Mouse (Mus musculus): ENCODE measurements around the gene Fat1. TPM values are rescaled to one million over a fixed set of nuclear protein-coding genes. Genes with fewer than 3 reads are reported as not detected.
"Not testable (repeated sequence)": the region's sequence is repeated elsewhere in the genome, so short reads cannot be mapped to it uniquely, and the experiment has no call there.

Gene Fat1
- polyA plus RNA-seq, 1 experiment from 2014 or later: 40.7 TPM

DNA sequence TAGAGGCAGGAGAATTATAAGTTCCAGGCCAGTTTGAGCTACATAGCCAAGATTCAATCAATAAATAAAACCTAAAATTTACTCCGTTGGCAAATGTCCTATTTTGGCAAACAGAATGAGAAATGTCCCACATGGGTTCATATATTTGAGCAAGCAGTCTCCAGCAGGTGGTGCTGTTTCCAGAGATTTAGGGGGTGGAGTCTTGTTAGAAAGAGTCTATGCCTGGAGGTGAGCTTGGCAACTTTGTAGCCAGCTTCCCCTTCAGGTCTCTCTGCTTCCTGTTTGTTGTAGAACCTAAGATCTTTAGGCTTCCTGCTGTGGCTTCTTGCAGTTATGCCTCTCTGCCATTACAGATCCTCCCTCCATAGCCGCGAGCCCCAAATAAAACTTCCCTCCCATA is 120.3 kb downstream of the Fat1 start:
- no peak overlapping the region for H3K9ac ChIP-seq (ENCODE audit: low read depth, low read length)
- H3K9me3 ChIP-seq (ENCODE audit: control insufficient read depth, low read length): no peaks in the 10 kb centered on the region
- peaks cover 58% of the 10 kb centered on the region for H3K36me3 ChIP-seq (ENCODE audit: control insufficient read depth, insufficient read depth, low read length)
- no peak overlapping the region for H3K4me3 ChIP-seq (ENCODE audit: low read depth, low read length)
- no peak overlapping the region for H3K4me2 ChIP-seq (ENCODE audit: low read depth, low read length)
- H3K4me1 ChIP-seq (ENCODE audit: control insufficient read depth, insufficient read depth, low read length): no peaks in the 10 kb centered on the region
- no peak for ATAC-seq (ENCODE audit: low read depth)
- no peak for DNase-seq (ENCODE audit: low spot score)
- WGBS: 97% methylated on average over 3 of the region's 3 CpGs
- no peaks in the 10 kb centered on the region for H3K27me3 ChIP-seq (replicated peaks; ENCODE audit: control insufficient read depth, insufficient read depth, low read length)
- no peak overlapping the region for H3K27ac ChIP-seq (replicated peaks; ENCODE audit: low read depth, low read length)

- H3K27me3 ChIP-seq (replicated peaks; ENCODE audit: control insufficient read depth, insufficient read depth, low read length): no peaks in the 10 kb centered on the region
- H3K9me3 ChIP-seq (ENCODE audit: control insufficient read depth, low read length): no peaks in the 10 kb centered on the region
- no peak for DNase-seq (ENCODE audit: low spot score)
- no peak overlapping the region for H3K27ac ChIP-seq (replicated peaks; ENCODE audit: low read depth, low read length)
- H3K4me2 ChIP-seq (ENCODE audit: low read depth, low read length): no peak overlapping the region
- H3K4me1 ChIP-seq (ENCODE audit: control insufficient read depth, insufficient read depth, low read length): no peaks in the 10 kb centered on the region
- H3K36me3 ChIP-seq (ENCODE audit: control insufficient read depth, insufficient read depth, low read length): peaks cover 45% of the 10 kb centered on the region
- WGBS: 26% methylated on average over 2 of the region's 3 CpGs
- ATAC-seq (ENCODE audit: low read depth): no peak
- no peak overlapping the region for H3K4me3 ChIP-seq (ENCODE audit: low read depth, low read length)
- no peak overlapping the region for H3K9ac ChIP-seq (ENCODE audit: low read depth, low read length)
These were observed 121.6 kb downstream of the Fat1 start for GRCm38 (mm10) chr8:45056810-45057209.

DNA sequence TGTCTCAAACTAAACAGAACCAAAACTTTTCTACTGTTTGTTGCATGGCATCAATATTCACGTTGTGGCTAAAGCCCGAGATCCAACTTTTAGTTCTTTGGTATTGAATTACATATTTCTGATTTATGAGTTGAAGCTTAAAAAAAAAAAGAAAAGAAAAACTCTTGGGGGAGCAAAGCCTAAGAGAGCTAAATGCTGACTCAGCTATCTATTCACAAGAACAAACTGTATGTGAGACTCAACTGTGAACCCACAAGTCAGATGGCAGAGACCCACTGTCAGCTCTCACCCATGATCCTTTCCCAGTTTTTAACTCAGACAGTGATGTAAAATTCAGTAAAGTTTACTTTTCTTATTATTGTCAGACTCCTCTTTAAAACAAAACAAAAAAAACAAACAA is 124.8 kb downstream of the Fat1 start:
- no peak overlapping the region for H3K9ac ChIP-seq (ENCODE audit: low read depth, low read length)
- ATAC-seq (ENCODE audit: low read depth): no peak
- H3K36me3 ChIP-seq (ENCODE audit: control insufficient read depth, insufficient read depth, low read length): peaks cover 14% of the 10 kb centered on the region; the same call in 1 of the 2 replicates
- H3K9me3 ChIP-seq (ENCODE audit: control insufficient read depth, low read length): no peaks in the 10 kb centered on the region
- 65% methylated on average over 2 of the region's 2 CpGs for WGBS
- H3K4me2 ChIP-seq (ENCODE audit: low read depth, low read length): no peak overlapping the region
- H3K4me3 ChIP-seq (ENCODE audit: low read depth, low read length): no peak overlapping the region
- no peaks in the 10 kb centered on the region for H3K27me3 ChIP-seq (replicated peaks; ENCODE audit: control insufficient read depth, insufficient read depth, low read length)
- no peak overlapping the region for H3K27ac ChIP-seq (replicated peaks; ENCODE audit: low read depth, low read length)
- no peak for DNase-seq (ENCODE audit: low spot score)
- no peaks in the 10 kb centered on the region for H3K4me1 ChIP-seq (ENCODE audit: control insufficient read depth, insufficient read depth, low read length)

DNA sequence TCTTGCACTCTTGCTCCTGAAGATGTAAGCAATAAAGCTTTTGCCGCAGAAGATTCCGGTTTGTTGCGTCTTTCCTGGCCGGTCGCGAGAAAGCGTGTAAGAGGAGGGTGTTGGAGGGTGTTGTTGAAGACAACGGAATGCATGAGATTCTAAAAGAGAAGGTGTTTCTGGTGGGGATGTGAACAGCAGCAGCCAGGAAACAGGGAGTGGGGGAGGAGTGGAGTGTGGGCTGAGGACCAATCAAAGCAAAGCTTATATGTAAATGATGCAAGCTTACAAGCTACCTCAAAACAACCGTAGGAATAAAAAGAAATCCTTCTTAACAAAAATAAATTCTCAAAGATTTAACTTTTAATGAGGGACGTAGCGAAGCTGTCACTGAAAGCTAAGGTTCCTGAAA is 127.1 kb downstream of the Fat1 start:
- ATAC-seq (ENCODE audit: low read depth) (no peak), DNase-seq (ENCODE audit: low spot score) (no peak)
- H3K4me1 ChIP-seq (ENCODE audit: control insufficient read depth, insufficient read depth, low read length): no peaks in the 10 kb centered on the region
- 88% methylated on average over 11 of the region's 11 CpGs for WGBS
- no peak overlapping the region for H3K9ac ChIP-seq (ENCODE audit: low read depth, low read length)
- H3K36me3 ChIP-seq (ENCODE audit: control insufficient read depth, insufficient read depth, low read length): peaks cover 7% of the 10 kb centered on the region; the same call in 1 of the 2 replicates
- H3K4me2 ChIP-seq (ENCODE audit: low read depth, low read length): no peak overlapping the region
- H3K9me3 ChIP-seq (ENCODE audit: control insufficient read depth, low read length): no peaks in the 10 kb centered on the region
- no peak overlapping the region for H3K4me3 ChIP-seq (ENCODE audit: low read depth, low read length)
- H3K27ac ChIP-seq (replicated peaks; ENCODE audit: low read depth, low read length): no peak overlapping the region
- no peaks in the 10 kb centered on the region for H3K27me3 ChIP-seq (replicated peaks; ENCODE audit: control insufficient read depth, insufficient read depth, low read length)

DNA sequence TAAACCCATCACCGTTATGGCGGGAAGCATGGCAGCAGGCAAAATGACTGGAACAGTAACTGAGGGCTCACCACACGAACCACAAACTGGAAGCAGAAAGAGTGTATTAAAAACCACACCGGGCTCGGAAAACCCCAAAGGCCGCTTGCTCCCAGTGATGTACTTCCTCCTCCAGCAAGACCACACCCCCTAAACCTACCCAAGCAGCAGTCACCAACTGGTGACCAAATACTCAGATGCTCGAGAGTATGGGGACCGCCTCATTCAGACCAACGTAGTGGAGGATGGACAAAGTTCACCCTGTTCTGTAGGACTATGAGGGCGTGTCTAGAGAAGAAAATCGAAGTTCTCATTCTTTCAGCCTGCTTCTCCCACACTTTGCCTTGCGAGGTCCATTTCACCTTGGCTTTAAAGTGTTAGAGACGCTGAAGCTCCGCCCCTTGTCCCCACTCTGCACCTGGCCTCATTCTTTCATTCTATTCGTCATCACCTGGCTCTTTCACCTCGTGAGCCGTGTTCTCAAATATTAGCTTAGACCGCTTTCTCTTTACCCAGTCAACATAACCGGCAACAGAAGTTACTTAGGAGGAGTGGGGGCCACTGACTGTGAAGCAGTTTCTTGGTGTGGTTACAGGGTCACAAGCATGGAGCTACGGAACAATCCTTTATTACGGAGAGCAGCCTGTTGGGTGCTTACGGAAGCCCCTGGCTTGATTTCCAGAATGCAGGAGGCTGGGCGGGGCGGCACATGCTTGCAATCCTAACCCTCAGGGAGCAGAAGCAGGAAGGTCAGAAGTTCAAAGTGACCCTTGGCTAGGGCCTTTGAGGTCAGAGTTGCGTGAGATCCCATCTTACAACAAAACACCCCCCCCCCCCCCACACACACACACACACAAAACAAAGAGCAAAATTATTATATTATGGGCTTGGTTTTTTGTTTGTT is 128.0 kb downstream of the Fat1 start:
- no peak overlapping the region for H3K27ac ChIP-seq (replicated peaks; ENCODE audit: low read depth, low read length)
- 0 out of 2 replicates have a peak, but pooled peaks have one; percentile 5 for ATAC-seq (ENCODE audit: low read depth)
- WGBS: 78% methylated on average over 25 of the region's 25 CpGs

DNA sequence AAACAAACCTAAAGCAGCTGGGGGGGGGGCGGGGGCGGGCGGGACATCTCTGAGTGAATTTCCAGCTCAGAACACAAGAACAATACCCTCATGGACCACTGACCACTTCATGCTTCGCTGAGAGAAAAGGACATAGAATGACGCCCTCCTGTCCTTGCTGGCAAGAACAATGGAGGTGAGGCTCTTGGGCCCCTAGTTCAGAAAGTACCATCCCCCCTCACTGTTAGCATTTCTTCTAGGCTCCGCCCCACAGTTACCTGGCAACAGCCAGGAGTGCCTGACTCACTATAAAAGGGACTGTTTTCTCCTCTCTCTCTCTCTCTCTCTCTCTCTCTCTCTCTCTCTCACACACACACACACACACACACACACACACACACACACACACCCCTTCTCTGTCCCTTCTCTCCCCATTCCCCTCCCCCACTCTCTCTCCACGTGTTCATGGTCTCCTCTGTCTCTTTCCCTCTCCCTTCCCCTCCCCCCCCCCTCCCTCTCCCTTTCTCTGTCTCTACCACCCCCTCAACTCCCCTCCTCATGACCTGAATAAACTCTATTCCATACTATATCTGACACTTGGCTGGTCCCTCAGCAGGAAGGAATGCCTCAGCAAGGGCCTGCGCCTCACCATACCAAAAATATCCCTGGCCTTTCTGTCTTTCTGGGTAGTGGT is 129.1 kb downstream of the Fat1 start:
- ATAC-seq (ENCODE audit: low read depth) (no peak), DNase-seq (ENCODE audit: low spot score) (peak; percentile 31)

More for the DNA sequence above, 128.0 kb downstream of the Fat1 start:
- no peak overlapping the region for H3K4me2 ChIP-seq (ENCODE audit: low read depth, low read length)
- no peak overlapping the region for H3K4me3 ChIP-seq (ENCODE audit: low read depth, low read length)
- H3K4me1 ChIP-seq (ENCODE audit: control insufficient read depth, insufficient read depth, low read length): no peaks in the 10 kb centered on the region
- H3K27me3 ChIP-seq (replicated peaks; ENCODE audit: control insufficient read depth, insufficient read depth, low read length): no peaks in the 10 kb centered on the region
- no peak for DNase-seq (ENCODE audit: low spot score)
- no peaks in the 10 kb centered on the region for H3K9me3 ChIP-seq (ENCODE audit: control insufficient read depth, low read length)
- H3K36me3 ChIP-seq (ENCODE audit: control insufficient read depth, insufficient read depth, low read length): peaks cover 6% of the 10 kb centered on the region; the same call in 1 of the 2 replicates
- H3K9ac ChIP-seq (ENCODE audit: low read depth, low read length): no peak overlapping the region

DNA sequence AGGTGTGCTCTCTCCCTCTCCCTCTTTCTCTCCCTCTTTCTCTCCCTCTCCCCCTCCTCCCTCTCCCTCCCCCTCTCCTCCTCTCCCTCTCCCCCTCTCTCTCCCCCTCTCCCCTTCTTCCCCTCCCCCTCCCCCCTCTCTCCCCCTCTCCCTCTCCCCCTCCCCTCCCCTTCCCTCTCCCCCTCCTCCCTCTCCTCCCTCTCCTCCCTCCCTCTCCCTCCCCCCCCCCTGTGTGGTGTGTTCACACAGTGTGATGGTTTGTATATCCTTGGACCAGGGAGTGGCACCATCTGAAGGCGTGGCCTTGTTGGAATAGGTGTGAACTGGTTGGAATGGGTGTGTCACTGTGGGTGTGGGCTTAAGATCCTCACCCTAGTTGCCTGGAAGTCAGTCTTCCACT is 130.1 kb downstream of the Fat1 start:
- WGBS: 83% methylated on average over 1 of the region's 1 CpGs
- not testable (repeated sequence) for H3K4me3 ChIP-seq (ENCODE audit: low read depth, low read length); H3K36me3 ChIP-seq (ENCODE audit: control insufficient read depth, insufficient read depth, low read length); H3K27me3 ChIP-seq (replicated peaks; ENCODE audit: control insufficient read depth, insufficient read depth, low read length); ATAC-seq (ENCODE audit: low read depth); H3K9ac ChIP-seq (ENCODE audit: low read depth, low read length); H3K27ac ChIP-seq (replicated peaks; ENCODE audit: low read depth, low read length); H3K9me3 ChIP-seq (ENCODE audit: control insufficient read depth, low read length); DNase-seq (ENCODE audit: low spot score); H3K4me2 ChIP-seq (ENCODE audit: low read depth, low read length); H3K4me1 ChIP-seq (ENCODE audit: control insufficient read depth, insufficient read depth, low read length)

More for the DNA sequence above, 129.1 kb downstream of the Fat1 start:
- WGBS: 29% methylated on average over 6 of the region's 8 CpGs
- 0 out of 2 replicates have a peak, but pooled peaks cover 5% of the 10 kb centered on the region for H3K27me3 ChIP-seq (replicated peaks; ENCODE audit: control insufficient read depth, insufficient read depth, low read length)
- no peak overlapping the region for H3K27ac ChIP-seq (replicated peaks; ENCODE audit: low read depth, low read length)
- H3K36me3 ChIP-seq (ENCODE audit: control insufficient read depth, insufficient read depth, low read length): no peaks in the 10 kb centered on the region
- H3K9ac ChIP-seq (ENCODE audit: low read depth, low read length): no peak overlapping the region
- H3K4me3 ChIP-seq (ENCODE audit: low read depth, low read length): no peak overlapping the region
- H3K9me3 ChIP-seq (ENCODE audit: control insufficient read depth, low read length): no peaks in the 10 kb centered on the region
- no peaks in the 10 kb centered on the region for H3K4me1 ChIP-seq (ENCODE audit: control insufficient read depth, insufficient read depth, low read length)
- no peak overlapping the region for H3K4me2 ChIP-seq (ENCODE audit: low read depth, low read length)

DNA sequence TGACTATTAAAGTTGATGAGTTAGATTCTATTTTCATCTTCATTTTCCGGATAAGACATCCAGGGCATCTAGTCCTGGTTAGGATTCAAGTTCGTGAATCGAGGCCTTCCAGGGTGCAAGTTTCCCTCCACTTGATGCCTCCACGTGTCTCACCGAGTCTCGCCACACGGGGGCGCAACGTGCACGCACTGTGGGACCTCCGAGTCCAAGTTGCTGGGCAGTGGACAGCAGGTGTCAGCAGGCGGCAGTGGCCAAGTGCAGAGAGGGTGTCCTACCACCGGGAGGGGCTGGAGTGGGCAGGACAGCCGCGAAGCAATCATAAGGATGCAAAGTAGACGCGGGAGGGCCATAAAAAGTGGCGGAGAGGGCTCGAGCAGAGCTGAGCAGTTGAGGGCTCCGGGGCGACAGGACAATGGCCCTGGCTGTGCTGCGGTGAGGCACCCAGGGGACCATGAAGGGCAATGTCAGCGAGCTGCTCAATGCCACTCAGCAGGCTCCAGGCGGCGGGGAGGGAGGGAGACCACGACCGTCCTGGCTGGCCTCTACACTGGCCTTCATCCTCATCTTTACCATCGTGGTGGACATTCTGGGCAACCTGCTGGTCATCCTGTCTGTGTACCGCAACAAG is 133.6 kb downstream of the Fat1 start, which contains the start of gene Mtnr1a:
Mtnr1a (plus strand) TSS at position 379 of the 628 bp plus-strand sequence.
- Histone ChIP-seq H3K4me2 (ENCODE audit: low read depth, low read length) (peak within 1 kb of the TSS; percentile 59), H3K27me3 (replicated peaks; ENCODE audit: control insufficient read depth, insufficient read depth, low read length) (0 out of 2 replicates have a peak, but pooled peaks cover 6% of the 10 kb centered on the region), H3K27ac (replicated peaks; ENCODE audit: low read depth, low read length) (no peak within 1 kb of the TSS), H3K4me3 (ENCODE audit: low read depth, low read length) (peak within 1 kb of the TSS; percentile 28), H3K4me1 (ENCODE audit: control insufficient read depth, insufficient read depth, low read length) (no peaks in the 10 kb centered on the region), H3K9ac (ENCODE audit: low read depth, low read length) (0 out of 2 replicates have a peak within 1 kb of the TSS, but pooled peaks have one; percentile 30), H3K36me3 (ENCODE audit: control insufficient read depth, insufficient read depth, low read length) (no peaks in the 10 kb centered on the region), H3K9me3 (ENCODE audit: control insufficient read depth, low read length) (no peaks in the 10 kb centered on the region)
- ATAC-seq (ENCODE audit: low read depth): peak; percentile 91
- 11% methylated on average over 24 of the region's 29 CpGs for WGBS
- peak; percentile 86 for DNase-seq (ENCODE audit: low spot score)

All from embryonic facial prominence, embryonic 14.5 days (tissue).